Mouse (Mus musculus) embryonic facial prominence, embryonic 11.5 days (tissue): ENCODE data around the gene Pimreg. TPM values are rescaled to one million over a fixed set of nuclear protein-coding genes. Genes with fewer than 3 reads are reported as not detected.

ENCODE experiments used
- ATAC-seq: fragments of 200-750 bp; cut with Nextera tagmentation; replicated peaks from 2 replicates; pipeline ENCODE4 v1.8.0; 2017; ENCODE audit warnings: low read depth; ENCODE audit not compliant: insufficient number of reproducible peaks, low FRiP score, low TSS enrichment
- DNase-seq: peaks from one replicate; pipeline ENCODE4 v3.0.0-alpha.2; 2015; ENCODE audit warnings: low spot score
- H3K27ac ChIP-seq: fragments of 300-500 bp; sonication (generic); replicated peaks from 2 replicates; pipeline ENCODE4 v1.5.1; 2014; ENCODE audit warnings: mild to moderate bottlenecking, low read depth, low read length, control low read depth
- H3K27me3 ChIP-seq: fragments of 300-500 bp; sonication (generic); 2 replicates; pipeline ENCODE4 v1.6.1; 2014; ENCODE audit warnings: mild to moderate bottlenecking, low read length, moderate library complexity, mixed read lengths; ENCODE audit not compliant: control insufficient read depth, insufficient read depth
- H3K36me3 ChIP-seq: fragments of 300-500 bp; sonication (generic); replicated peaks from 2 replicates; pipeline ENCODE4 v1.6.1; 2014; ENCODE audit warnings: low read depth, mild to moderate bottlenecking, low read length, moderate library complexity, mixed read lengths; ENCODE audit not compliant: control insufficient read depth, insufficient read depth
- H3K4me1 ChIP-seq: fragments of 300-500 bp; sonication (generic); 2 replicates; pipeline ENCODE4 v1.6.1; 2014; ENCODE audit warnings: low read length, mixed read lengths; ENCODE audit not compliant: control insufficient read depth, insufficient read depth
- H3K4me2 ChIP-seq: fragments of 300-500 bp; sonication (generic); 2 replicates; pipeline ENCODE4 v1.6.1; 2014; ENCODE audit warnings: low read depth, mild to moderate bottlenecking, control low read depth, low read length, moderate library complexity
- H3K4me3 ChIP-seq: fragments of 300-500 bp; sonication (generic); 2 replicates; pipeline ENCODE4 v1.5.1; 2014; ENCODE audit warnings: low read depth, low read length, control low read depth
- H3K9ac ChIP-seq: fragments of 300-500 bp; sonication (generic); replicated peaks from 2 replicates; pipeline ENCODE4 v1.6.1; 2014; ENCODE audit warnings: mild to moderate bottlenecking, control low read depth, low read length
- H3K9me3 ChIP-seq: fragments of 300-500 bp; sonication (generic); replicated peaks from 2 replicates; pipeline ENCODE4 v1.6.1; 2016; ENCODE audit warnings: mild to moderate bottlenecking, low read length, inconsistent platforms, mixed read lengths; ENCODE audit not compliant: control insufficient read depth
- WGBS: fragments of 180-500 bp; shearing (Covaris S2); extraction: QIAGEN DNeasy Blood & Tissue Kit; methylation state at CpG from one replicate; pipeline ENCODE4 v1.1.7; 2014; 5-methylcytosine and 5-hydroxymethylcytosine counted together
- polyA plus RNA-seq: library from polyadenylated mRNA; unstranded; fragments of >200 nt; fragmentation: Nextera tagmentation; extraction: Ambion mirVana; gene quantifications from 2 replicates; pipeline ENCODE4 v1.2.1, GENCODE M21; 2014

The Pimreg gene
- polyA plus RNA-seq, 1 experiment from 2014 or later, result 182 TPM

DNA sequence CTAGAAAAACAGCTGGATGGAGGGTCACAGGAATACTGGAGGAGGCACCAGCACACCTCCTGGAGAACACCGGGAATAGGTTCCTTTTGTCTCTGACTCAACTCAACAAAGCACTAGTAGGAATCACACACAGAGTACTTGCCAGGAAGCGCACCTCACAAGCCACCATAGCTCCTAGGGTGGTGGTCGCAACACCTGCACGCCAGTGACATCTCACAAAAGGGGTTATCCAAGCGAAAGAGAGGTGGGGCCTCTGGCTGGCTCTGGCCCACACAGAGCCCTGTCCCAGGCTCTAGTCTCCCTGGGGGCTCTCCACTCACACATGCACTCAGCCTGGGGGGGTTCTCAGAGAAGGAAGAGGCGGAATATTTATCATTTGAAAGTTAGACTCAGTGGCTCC lies 6.9 kb downstream of the Pimreg start:
- peaks cover 7% of the 10 kb centered on the region for H3K27me3 ChIP-seq
- H3K4me1 ChIP-seq, result no peaks in the 10 kb centered on the region; the same call in 1 of the 2 replicates
- H3K9ac ChIP-seq, result no peak overlapping the region
- no peak overlapping the region for H3K27ac ChIP-seq
- no peak for DNase-seq
- no peak overlapping the region for H3K4me2 ChIP-seq
- WGBS, result 59% methylated on average over 6 of the region's 6 CpGs
- H3K36me3 ChIP-seq, result no peaks in the 10 kb centered on the region; the same call in 1 of the 2 replicates
- no peaks in the 10 kb centered on the region for H3K9me3 ChIP-seq
- no peak for ATAC-seq
- H3K4me3 ChIP-seq, result no peak overlapping the region

DNA sequence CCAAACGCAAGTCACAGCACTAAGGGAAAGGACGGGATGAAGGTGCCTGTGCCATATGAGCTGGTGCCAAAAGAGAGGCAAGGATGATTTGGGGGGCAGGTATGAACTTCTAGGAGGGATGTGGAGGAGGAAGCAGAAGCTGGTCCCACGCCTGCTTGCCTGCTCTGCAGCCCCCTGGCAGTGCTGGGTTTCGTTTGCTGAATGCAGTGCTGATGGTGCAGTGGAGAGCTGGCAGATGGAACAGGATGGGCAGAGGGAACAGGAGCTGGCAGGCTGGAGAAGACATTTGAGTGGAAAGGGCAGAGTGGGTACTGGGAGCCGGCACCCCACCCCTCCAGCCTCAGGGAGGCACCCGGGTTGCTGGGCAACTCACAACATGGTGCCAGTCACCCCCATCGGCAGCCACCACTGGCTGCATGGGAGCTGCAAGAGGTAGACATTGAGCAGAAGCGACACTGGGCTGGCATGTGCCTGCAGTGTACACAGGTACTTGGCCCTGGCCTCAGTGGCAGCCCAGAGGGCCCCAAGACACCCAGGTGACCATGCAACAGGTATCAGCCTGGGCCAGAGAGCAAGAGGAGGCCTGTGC lies 7.4 kb downstream of the Pimreg start:
- Histone ChIP-seq H3K27ac (no peak overlapping the region), H3K4me3 (no peak overlapping the region), H3K9me3 (no peaks in the 10 kb centered on the region), H3K4me2 (no peak overlapping the region), H3K36me3 (no peaks in the 10 kb centered on the region; the same call in 1 of the 2 replicates), H3K4me1 (no peaks in the 10 kb centered on the region; the same call in 1 of the 2 replicates), H3K27me3 (peaks cover 7% of the 10 kb centered on the region), H3K9ac (no peak overlapping the region)
- ATAC-seq, result no peak
- 70% methylated on average over 8 of the region's 8 CpGs for WGBS
- no peak for DNase-seq

DNA sequence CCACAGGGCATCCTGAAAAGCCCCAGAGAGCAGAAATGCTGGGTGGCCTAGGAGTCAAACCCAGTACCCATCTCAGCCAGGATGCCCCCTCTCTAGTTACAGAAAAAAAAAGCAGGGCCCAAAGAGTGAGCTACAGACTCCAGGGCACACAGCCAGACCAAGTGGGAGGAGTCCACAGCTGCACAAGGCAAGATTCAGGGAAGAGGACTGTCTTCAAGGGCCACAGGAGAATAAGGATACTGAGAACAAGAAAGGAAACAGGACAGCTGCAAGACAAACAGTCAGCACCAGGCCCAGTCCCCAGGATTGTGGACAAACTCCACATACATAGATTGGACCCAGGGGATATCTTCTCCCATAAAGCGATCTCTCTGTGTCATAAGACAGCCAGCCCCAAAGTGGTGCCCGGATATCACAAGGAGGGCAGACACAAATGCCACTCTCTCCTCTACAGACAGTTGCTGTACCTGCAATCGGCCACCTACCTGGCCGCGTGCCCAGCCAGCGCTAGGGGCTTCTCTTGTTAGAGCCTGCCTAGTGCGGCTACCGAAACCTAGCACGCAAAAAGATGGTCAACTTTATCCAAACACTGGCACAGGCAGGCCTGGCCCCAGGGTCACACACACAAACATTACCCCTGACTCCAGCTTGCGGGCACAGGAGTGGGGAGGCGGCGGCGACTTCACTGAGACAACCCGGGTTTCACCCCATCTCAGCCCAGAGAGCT lies 8.5 kb downstream of the Pimreg start:
- Histone ChIP-seq H3K4me3 (peak overlapping the region; percentile 52), H3K4me1 (no peaks in the 10 kb centered on the region; the same call in 1 of the 2 replicates), H3K4me2 (peak overlapping the region; percentile 95), H3K27me3 (peaks cover 7% of the 10 kb centered on the region), H3K27ac (no peak overlapping the region), H3K9me3 (no peaks in the 10 kb centered on the region), H3K9ac (peak overlapping the region; percentile 54), H3K36me3 (no peaks in the 10 kb centered on the region; the same call in 1 of the 2 replicates)
- DNase-seq (no peak), ATAC-seq (no peak)
- WGBS, result 22% methylated on average over 14 of the region's 14 CpGs

DNA sequence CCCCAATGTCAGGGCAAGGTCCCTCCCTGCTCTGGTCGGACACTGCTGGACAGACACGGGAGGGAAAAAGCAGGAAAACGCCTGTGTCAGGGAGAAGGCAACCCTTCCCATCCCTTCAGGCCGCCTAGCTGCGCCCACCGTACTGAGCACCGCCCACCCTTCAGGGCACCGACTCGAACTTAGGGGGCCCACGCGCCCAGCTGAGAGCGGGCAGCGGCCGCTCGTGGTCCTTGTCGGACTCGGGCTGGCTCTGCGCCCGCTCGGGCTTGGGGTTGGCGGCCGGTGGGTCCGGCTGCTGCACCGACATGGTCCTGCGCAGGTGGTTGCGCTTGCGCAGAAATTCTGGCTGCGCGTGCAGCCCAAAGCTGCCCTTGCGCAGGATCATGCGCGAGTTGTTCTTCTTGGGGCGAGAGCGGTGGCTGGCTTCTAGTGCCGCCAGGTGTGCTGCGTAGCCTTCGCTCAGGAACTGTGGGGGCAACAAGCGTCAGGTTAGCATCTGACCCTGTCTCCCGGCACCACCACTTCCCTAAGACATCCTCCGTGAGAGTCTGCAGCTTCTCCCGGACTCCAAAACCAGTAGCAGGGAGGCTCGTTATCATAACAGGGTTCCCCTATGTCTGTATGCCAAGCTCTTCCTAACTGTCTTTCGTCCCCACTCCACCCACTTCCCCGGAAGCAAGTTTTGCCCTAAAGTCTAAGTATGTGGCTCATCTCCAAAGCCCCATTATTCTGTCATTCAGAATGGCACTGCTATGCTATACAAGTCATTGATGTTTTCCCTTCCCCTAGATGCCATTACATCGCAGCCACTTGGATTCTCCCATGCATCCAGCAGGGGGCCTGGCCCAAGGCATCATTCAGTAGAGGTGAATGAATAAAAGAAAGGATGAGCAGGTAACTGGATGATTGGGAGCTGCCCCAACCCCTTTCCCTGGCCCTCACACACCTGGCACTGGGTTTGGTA lies 9.3 kb downstream of the Pimreg start:
- H3K9me3 ChIP-seq, result no peaks in the 10 kb centered on the region
- H3K4me1 ChIP-seq, result no peaks in the 10 kb centered on the region; the same call in 1 of the 2 replicates
- peak overlapping the region; percentile 95 for H3K4me2 ChIP-seq
- H3K9ac ChIP-seq, result peak overlapping the region; percentile 54
- ATAC-seq, result peak; percentile 16; the same call in 1 of the 2 replicates
- WGBS, result 2% methylated on average over 36 of the region's 45 CpGs
- H3K27ac ChIP-seq, result no peak overlapping the region
- H3K27me3 ChIP-seq, result peaks cover 7% of the 10 kb centered on the region
- H3K36me3 ChIP-seq, result no peaks in the 10 kb centered on the region
- peak; percentile 58 for DNase-seq
- peak overlapping the region; percentile 52 for H3K4me3 ChIP-seq

DNA sequence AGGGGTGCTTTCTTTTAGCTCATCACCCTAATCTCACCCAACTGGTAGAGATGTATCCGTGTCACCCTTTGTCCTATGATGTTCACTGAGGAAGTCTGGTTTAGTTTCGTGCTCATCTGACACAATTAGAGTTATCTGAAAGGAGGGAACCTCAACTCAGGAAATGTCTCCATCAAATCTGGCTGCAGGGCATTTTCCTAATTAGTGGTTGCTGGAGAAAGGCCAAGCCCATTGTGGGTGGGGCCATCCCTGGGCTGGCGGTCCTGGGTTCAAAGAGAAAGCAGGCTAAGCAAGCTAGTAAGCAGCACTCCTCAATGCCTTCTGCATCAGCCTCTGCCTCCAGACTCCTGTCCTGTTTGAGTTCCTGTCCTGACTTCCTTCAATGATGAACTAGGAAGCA lies 10.4 kb downstream of the Pimreg start:
- peak; percentile 7 for DNase-seq
- 32% methylated on average over 3 of the region's 3 CpGs for WGBS
- Histone ChIP-seq H3K9me3 (no peaks in the 10 kb centered on the region), H3K4me3 (no peak overlapping the region), H3K36me3 (no peaks in the 10 kb centered on the region), H3K4me2 (no peak overlapping the region), H3K9ac (no peak overlapping the region), H3K4me1 (no peaks in the 10 kb centered on the region; the same call in 1 of the 2 replicates), H3K27me3 (peaks cover 7% of the 10 kb centered on the region), H3K27ac (no peak overlapping the region)
- ATAC-seq, result no peak

DNA sequence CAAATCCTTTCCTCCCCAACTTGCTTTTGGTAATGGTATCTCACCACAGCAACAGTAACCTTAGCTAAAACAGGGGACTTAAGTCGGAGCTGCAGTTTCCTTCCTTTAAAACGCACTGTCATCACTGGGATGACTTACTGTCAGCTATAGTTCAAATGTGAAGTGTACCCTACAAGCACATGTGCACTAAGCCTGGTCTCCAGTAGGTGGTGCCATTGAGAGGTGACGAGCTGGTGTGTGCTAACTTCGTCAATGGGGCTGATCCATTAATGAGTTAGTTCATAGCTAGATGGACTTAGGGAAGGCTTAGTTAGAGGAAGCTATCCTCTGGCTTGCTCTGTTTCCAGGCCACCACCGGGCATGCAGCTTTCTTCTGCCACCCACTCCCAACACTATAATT lies 10.8 kb downstream of the Pimreg start:
- 15% methylated on average over 5 of the region's 5 CpGs for WGBS
- no peaks in the 10 kb centered on the region; the same call in 1 of the 2 replicates for H3K4me1 ChIP-seq
- H3K4me3 ChIP-seq, result no peak overlapping the region
- H3K27ac ChIP-seq, result no peak overlapping the region
- H3K9ac ChIP-seq, result no peak overlapping the region
- DNase-seq (peak; percentile 79), ATAC-seq (no peak)
- peaks cover 7% of the 10 kb centered on the region for H3K27me3 ChIP-seq
- no peaks in the 10 kb centered on the region for H3K9me3 ChIP-seq
- no peaks in the 10 kb centered on the region for H3K36me3 ChIP-seq
- H3K4me2 ChIP-seq, result no peak overlapping the region

DNA sequence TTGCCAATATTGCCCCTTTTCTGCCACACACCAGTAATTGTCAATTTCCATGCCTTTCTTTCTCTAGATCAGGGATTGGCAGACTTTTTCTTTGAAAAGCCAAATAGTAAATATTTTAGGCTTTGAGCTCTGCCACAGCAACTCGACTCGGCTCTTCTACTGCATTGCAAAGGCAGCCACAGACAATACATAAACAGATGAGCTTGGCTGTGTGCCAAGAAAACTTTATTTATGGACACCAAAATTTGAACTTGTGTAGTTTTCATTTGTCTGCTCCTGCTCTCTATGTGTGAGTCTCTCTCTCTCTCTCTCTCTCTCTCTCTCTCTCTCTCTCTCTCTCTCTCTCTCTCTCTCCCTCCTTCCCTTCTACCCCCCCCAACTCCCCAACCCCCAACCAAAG lies 13.3 kb downstream of the Pimreg start:
- DNase-seq, result peak; percentile 10
- Histone ChIP-seq H3K36me3 (no peaks in the 10 kb centered on the region), H3K27me3 (peaks cover 3% of the 10 kb centered on the region), H3K9me3 (no peaks in the 10 kb centered on the region), H3K4me1 (no peaks in the 10 kb centered on the region; the same call in 1 of the 2 replicates), H3K27ac (no peak overlapping the region), H3K4me3 (no peak overlapping the region), H3K9ac (no peak overlapping the region), H3K4me2 (no peak overlapping the region)
- WGBS, result 50% methylated on average over 2 of the region's 2 CpGs
- ATAC-seq, result no peak
